7 mouse cellular contexts compared by ENCODE assay signal in genomic region chr3:66221243-66221611, GRCm38 (mm10). TPM values are rescaled to one million over a fixed set of nuclear protein-coding genes. Genes with fewer than 3 reads are reported as not detected.
DNase-seq lines count a peak whose midpoint lies in the region; ATAC-seq and TF ChIP-seq lines count a peak whose summit lies in the region.

No protein-coding gene starts in this region.

- in situ Hi-C loops in ES-E14 (cut with MboI; ENCODE audit: low sequenced_read_pairs in 2 of 2, unreplicated experiment in 2 of 2), result no loop called here

- ATAC-seq in heart, embryonic 12.5 days (ENCODE audit: insufficient number of reproducible peaks, low FRiP score), result peak; percentile 49
- peak; percentile 50 for ATAC-seq in midbrain, postnatal 0 days (ENCODE audit: low FRiP score)
- no peak for ATAC-seq in inflammation-experienced regulatory T-cells, adult 6 months

- peak overlapping the region; percentile 56 to 62 for H3K4me3 ChIP-seq in ES-E14 (ENCODE audit: insufficient read depth in 1 of 2, low read depth in 1 of 2, low read length in 2 of 2, poor library complexity in 1 of 2, severe bottlenecking in 1 of 2)
- peak overlapping the region; percentile 62 for H3K4me3 ChIP-seq in heart, embryonic 12.5 days
- peak overlapping the region; percentile 61 for H3K4me3 ChIP-seq in midbrain, postnatal 0 days (ENCODE audit: low read depth, low read length)

- no peak overlapping the region for H3K27ac ChIP-seq in ES-E14 (ENCODE audit: insufficient read depth, low read depth, low read length, poor library complexity, severe bottlenecking)
- H3K27ac ChIP-seq in heart, embryonic 12.5 days (ENCODE audit: poor library complexity, severe bottlenecking), result peak overlapping the region; percentile 74
- H3K27ac ChIP-seq in midbrain, postnatal 0 days (ENCODE audit: low read depth, low read length), result peak overlapping the region; percentile 26; the same call in 1 of the 2 replicates

- no peaks in the 10 kb centered on the region for H3K9me3 ChIP-seq in ES-E14 (ENCODE audit: control insufficient read depth, insufficient read depth, low read depth, low read length)
- H3K9me3 ChIP-seq in heart, embryonic 12.5 days (replicated peaks), result no peaks in the 10 kb centered on the region
- no peaks in the 10 kb centered on the region for H3K9me3 ChIP-seq in midbrain, postnatal 0 days (ENCODE audit: low read length)

- no peaks in the 10 kb centered on the region for H3K4me1 ChIP-seq in ES-E14 (ENCODE audit: control insufficient read depth in 2 of 2, insufficient read depth in 2 of 2, low read length in 2 of 2, poor library complexity in 1 of 2)
- H3K4me1 ChIP-seq in heart, embryonic 12.5 days (replicated peaks), result 0 out of 2 replicates have a peak, but pooled peaks cover 5% of the 10 kb centered on the region
- 0 out of 2 replicates have a peak, but pooled peaks cover 4% of the 10 kb centered on the region for H3K4me1 ChIP-seq in midbrain, postnatal 0 days (ENCODE audit: insufficient read depth, low read length)

- no peaks in the 10 kb centered on the region for H3K36me3 ChIP-seq in ES-E14 (ENCODE audit: control insufficient read depth, insufficient read depth, low read length, poor library complexity, severe bottlenecking)
- no peaks in the 10 kb centered on the region for H3K36me3 ChIP-seq in heart, embryonic 12.5 days
- H3K36me3 ChIP-seq in midbrain, postnatal 0 days (ENCODE audit: insufficient read depth, low read length), result no peaks in the 10 kb centered on the region

- peak overlapping the region; percentile 86 for H3K4me2 ChIP-seq in heart, embryonic 12.5 days
- peak overlapping the region; percentile 99 for H3K4me2 ChIP-seq in midbrain, postnatal 0 days (ENCODE audit: low read depth, low read length, poor library complexity, severe bottlenecking)

- no peak for TF ChIP-seq CTCF in midbrain, postnatal 0 days (IDR thresholded peaks at IDR 0.05)

- WGBS in heart, embryonic 12.5 days, result 2% methylated on average over 11 of the region's 11 CpGs
- 3% methylated on average over 11 of the region's 11 CpGs for WGBS in midbrain, postnatal 0 days

- H3K9ac ChIP-seq in ES-E14 (ENCODE audit: insufficient read depth, low read depth, low read length, poor library complexity, severe bottlenecking), result no peak overlapping the region
- H3K9ac ChIP-seq in heart, embryonic 12.5 days, result peak overlapping the region; percentile 81
- H3K9ac ChIP-seq in midbrain, postnatal 0 days (replicated peaks; ENCODE audit: low read length, poor library complexity, severe bottlenecking), result peak overlapping the region; percentile 66

- DNase-seq in ES-E14 (ENCODE audit: low read depth, low spot score), result peak; percentile 13
- peak; percentile 78 for DNase-seq in embryo, embryonic 10.5 days (ENCODE audit: low spot score)
- DNase-seq in kidney, postnatal 14 days, result peak; percentile 60
- no peak for DNase-seq in midbrain, postnatal 0 days (ENCODE audit: low spot score)
- no peak for DNase-seq in spleen, postnatal 14 days (ENCODE audit: low spot score in 2 of 2)

- no peaks in the 10 kb centered on the region for H3K27me3 ChIP-seq in heart, embryonic 12.5 days (replicated peaks)
- peaks cover 11% of the 10 kb centered on the region; the same call in 1 of the 2 replicates for H3K27me3 ChIP-seq in midbrain, postnatal 0 days (ENCODE audit: insufficient read depth, low read length)

TF ChIP-seq in ES-E14, 5 proteins besides CTCF, POLR2A, EP300 and RAD21:
- TF ChIP-seq MAFK (IDR thresholded peaks at IDR 0.05; ENCODE audit: insufficient read depth, low read depth, low read length) (peak; percentile 75), HCFC1 (IDR thresholded peaks at IDR 0.05; ENCODE audit: borderline replicate concordance, insufficient read depth, low read length) (no peak)

RNA-seq across cellular contexts. Expression of gene Ptx3, which starts 1.5 kb away (rescaled TPM):
- 0.79 and 2.6 TPM in 2 replicates for total RNA-seq in ES-E14 (2012; rRNA removed)
- polyA plus RNA-seq in heart, embryonic 12.5 days (2016; fragmentation: Nextera tagmentation; extraction: Ambion mirVana), result 8.1 and 8.6 TPM in 2 replicates
- total RNA-seq in midbrain, postnatal 0 days (2014; rRNA removed), result 3.3 and 4.0 TPM in 2 replicates
- polyA plus RNA-seq in midbrain, postnatal 0 days (2015; fragmentation: Nextera tagmentation; extraction: Ambion mirVana), result 2.9 and 4.4 TPM in 2 replicates
- not detected for polyA plus RNA-seq in inflammation-experienced regulatory T-cells, adult 6 months (2017; shearing (Covaris generic))

Comparison
In these comparisons a context has a peak if more than half of its experiments do, and no peak if none do; other contexts are left out.
1. DNase-seq: peak in ES-E14 (single experiment), embryo, embryonic 10.5 days (single experiment) and kidney, postnatal 14 days (single experiment); none in midbrain, postnatal 0 days (single experiment) and spleen, postnatal 14 days (0 of 2).
2. Peak in every context shown above with its lines, with median percentiles within 50 percentile points of each other: H3K4me3 ChIP-seq.